Mouse (Mus musculus) adrenal gland, postnatal 4 days (tissue): ENCODE measurements around the gene Trim29. TPM values are rescaled to one million over a fixed set of nuclear protein-coding genes. Genes with fewer than 3 reads are reported as not detected.

Source experiments
- DNase-seq, 2 experiments: peaks; one replicate each; pipeline ENCODE4 v3.0.0; 2021 to 2022; ENCODE audit warnings: low spot score in 2 of 2, mixed read lengths in 2 of 2
- total RNA-seq, 2 experiments: library from RNA; stranded (reverse); gene quantifications; 2 replicates each; pipeline ENCODE4 v1.2.3; 2021

The Trim29 gene
- total RNA-seq, 2 experiments from 2014 or later = 0.25 TPM; not detected in 1

GRCm38 (mm10) chr9:43313805-43314204 lies 3.2 kb downstream of the Trim29 start:
- DNase-seq = no peak

DNA sequence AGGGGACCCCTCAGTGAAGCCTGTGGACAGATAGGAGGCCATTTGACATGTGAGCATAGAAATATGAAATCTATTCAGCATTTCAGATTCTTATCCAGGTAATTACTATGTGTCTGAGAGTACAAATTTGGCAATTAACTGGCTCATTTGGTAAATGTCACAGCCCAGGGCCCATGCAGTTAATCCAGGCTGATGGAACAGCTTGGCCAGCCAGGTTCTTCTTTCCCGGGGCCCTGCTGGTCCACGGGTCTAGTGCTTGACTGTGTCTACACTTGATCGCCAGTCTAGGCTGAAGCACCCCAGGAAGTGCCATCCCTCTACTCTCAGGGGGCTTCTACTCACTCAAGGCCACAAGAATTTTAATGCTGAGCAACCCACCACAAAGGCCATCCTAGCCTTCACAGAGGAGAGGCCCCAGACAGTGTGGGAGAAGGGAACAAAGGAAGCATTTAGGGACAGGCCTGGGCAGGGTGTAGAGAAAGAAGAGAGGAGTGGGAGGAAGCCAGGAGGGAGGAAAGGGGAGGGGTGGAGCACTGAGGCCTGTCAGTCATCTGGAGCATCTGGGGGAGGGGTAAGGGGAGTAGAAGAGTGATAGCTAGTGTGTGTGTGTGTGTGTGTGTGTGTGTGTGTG lies 4.8 kb downstream of the Trim29 start:
- DNase-seq = no peak

DNA sequence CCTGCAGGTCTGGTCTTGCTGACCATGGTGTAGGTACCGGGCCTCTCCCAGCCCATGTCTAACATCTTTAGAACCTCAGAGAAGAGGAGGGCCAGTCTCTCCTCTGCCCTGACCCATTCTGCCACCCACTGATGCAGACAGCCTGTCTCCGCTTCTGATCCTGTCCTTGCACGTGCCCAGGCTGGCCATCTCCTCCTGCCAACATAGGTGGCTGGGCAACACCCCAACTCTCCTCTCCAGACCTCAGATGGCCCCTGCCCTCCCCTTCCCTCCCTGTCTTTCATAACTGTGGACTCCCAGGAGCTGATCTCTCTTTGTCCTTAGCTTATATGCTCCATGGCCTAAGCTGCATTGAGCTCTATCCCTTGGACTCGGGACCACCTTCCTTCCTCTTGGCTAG lies 5.8 kb downstream of the Trim29 start:
- no peak for DNase-seq

- no peak for DNase-seq
Measured at GRCm38 (mm10) chr9:43318661-43319060, 8.0 kb downstream of the Trim29 start.

DNA sequence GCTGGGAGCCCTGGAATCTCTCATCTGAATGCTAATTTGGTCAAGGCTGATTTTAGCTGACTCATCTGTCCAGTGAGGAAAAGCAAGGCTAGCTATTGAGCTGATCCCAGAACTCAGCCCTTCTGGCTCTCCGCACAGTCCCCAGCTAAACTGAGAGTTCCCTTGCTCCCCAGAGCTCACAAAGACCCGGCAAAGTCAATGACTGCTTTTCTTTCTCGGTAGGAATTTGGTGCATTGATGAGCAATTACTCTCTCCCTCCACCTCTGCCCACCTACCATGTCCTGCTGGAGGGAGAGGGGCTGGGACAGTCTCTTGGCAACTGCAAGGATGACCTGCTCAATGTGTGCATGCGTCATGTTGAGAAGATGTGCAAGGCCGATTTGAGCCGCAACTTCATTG lies 11.3 kb downstream of the Trim29 start:
- no peak for DNase-seq

- no peak for DNase-seq
Measured at GRCm38 (mm10) chr9:43322666-43323065, 12.0 kb downstream of the Trim29 start.

- no peak for DNase-seq
Measured at GRCm38 (mm10) chr9:43325486-43325885, 14.8 kb downstream of the Trim29 start.

GRCm38 (mm10) chr9:43326015-43326631 lies 15.5 kb downstream of the Trim29 start:
- no peak for DNase-seq

- DNase-seq = no peak
Measured at GRCm38 (mm10) chr9:43327182-43328129, 16.8 kb downstream of the Trim29 start.

- no peak for DNase-seq
Measured at GRCm38 (mm10) chr9:43330426-43330825, 19.8 kb downstream of the Trim29 start.

- peak in 1 of 2 experiments; percentile 7 for DNase-seq
Measured at GRCm38 (mm10) chr9:43331476-43332471, 21.1 kb downstream of the Trim29 start.

- no peak for DNase-seq
Measured at GRCm38 (mm10) chr9:43334476-43334875, 23.8 kb downstream of the Trim29 start.

GRCm38 (mm10) chr9:43337636-43338035 lies 27.0 kb downstream of the Trim29 start:
- DNase-seq = no peak

- DNase-seq = no peak
Measured at GRCm38 (mm10) chr9:43338067-43338466, 27.4 kb downstream of the Trim29 start.

DNA sequence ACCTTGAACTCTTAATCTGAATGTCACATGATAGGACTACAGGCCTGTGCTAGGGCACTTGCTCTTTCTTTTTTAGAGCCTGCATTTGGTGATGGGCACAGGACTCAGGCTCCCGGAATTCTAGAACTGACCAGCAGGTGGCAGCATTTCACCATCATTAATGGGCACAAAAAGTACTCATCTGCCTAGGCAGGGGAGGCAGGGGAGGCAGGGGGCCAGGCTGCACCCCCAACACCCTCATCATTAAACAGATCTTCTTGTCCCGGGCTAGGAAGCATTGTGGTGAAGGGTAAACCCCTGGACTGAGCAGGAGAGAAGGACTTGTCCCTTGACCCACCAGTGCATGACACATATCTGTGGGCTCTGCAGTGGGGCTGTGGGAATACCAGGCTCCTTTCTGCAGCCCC lies 29.0 kb downstream of the Trim29 start:
- peak; percentile 27 to 29 for DNase-seq

- no peak for DNase-seq
Measured at GRCm38 (mm10) chr9:43350089-43350488, 39.4 kb downstream of the Trim29 start.

DNA sequence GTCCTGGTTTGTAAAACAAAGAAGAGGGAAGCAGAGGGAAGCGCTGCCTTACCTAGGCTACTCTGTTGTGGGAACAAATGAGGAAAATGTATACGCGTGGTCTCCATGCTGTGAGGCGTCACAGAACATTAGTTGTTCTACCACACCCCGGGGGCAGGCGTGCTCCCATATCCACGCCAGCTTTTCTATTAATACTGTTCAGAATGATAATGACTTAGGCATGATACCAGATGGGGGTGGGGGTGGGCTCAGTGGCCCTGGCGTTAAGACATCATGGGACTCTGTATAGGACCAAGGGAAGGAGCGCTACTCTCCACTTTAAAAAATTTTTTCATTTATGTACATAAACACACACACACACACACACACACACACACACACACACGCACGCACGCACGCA lies 40.4 kb downstream of the Trim29 start:
- no peak for DNase-seq

- DNase-seq = no peak
Measured at GRCm38 (mm10) chr9:43357011-43357410, 46.4 kb downstream of the Trim29 start.

- DNase-seq = no peak
Measured at GRCm38 (mm10) chr9:43358591-43359323, 48.1 kb downstream of the Trim29 start.

- no peak for DNase-seq
Measured at GRCm38 (mm10) chr9:43368781-43369180, 58.1 kb downstream of the Trim29 start.
